Mouse (Mus musculus) MEL (cell line): ENCODE measurements around the gene Trim2.

Experiments
- CTCF ChIP-seq, 3 experiments: IDR thresholded peaks in 2 of 3; conservative IDR thresholded peaks in 1 of 3; 2 replicates each; pipeline ENCODE4 v1.5.1; 2011 to 2012; ENCODE audit warnings: low read length in 3 of 3, low read depth in 2 of 3, mild to moderate bottlenecking in 2 of 3, improper control_type of control experiment in 1 of 3, inconsistent platforms in 1 of 3, mixed read lengths in 1 of 3, moderate library complexity in 1 of 3; ENCODE audit not compliant: control insufficient read depth in 1 of 3, insufficient read depth in 1 of 3, poor library complexity in 1 of 3, severe bottlenecking in 1 of 3
- EP300 ChIP-seq, 2 experiments: IDR thresholded peaks; 2 replicates each; pipeline ENCODE4 v1.6.1; 2011; ENCODE audit warnings: improper control_type of control experiment in 2 of 2, low read length in 2 of 2, low read depth in 1 of 2, mild to moderate bottlenecking in 1 of 2
- POLR2A ChIP-seq, 2 experiments: IDR thresholded peaks; 2 replicates each; pipeline ENCODE4 v1.6.1; 2011 to 2012; ENCODE audit warnings: low read length in 2 of 2, mild to moderate bottlenecking in 2 of 2, control low read depth in 1 of 2, improper control_type of control experiment in 1 of 2, low read depth in 1 of 2, moderate library complexity in 1 of 2; ENCODE audit not compliant: control insufficient read depth in 1 of 2, insufficient read depth in 1 of 2, poor library complexity in 1 of 2

- TF ChIP-seq CTCF (IDR thresholded peaks at IDR 0.05 in 2 of 3, conservative IDR thresholded peaks at IDR 0.05 in 1 of 3; ENCODE audit: control insufficient read depth in 1 of 3, insufficient read depth in 1 of 3, low read depth in 2 of 3, low read length in 3 of 3, poor library complexity in 1 of 3, severe bottlenecking in 1 of 3) (no peak), EP300 (IDR thresholded peaks at IDR 0.05; ENCODE audit: low read depth in 1 of 2, low read length in 2 of 2) (no peak), POLR2A (IDR thresholded peaks at IDR 0.05; ENCODE audit: control insufficient read depth in 1 of 2, insufficient read depth in 1 of 2, low read depth in 1 of 2, low read length in 2 of 2, poor library complexity in 1 of 2) (no peak)
Observed at GRCm38 (mm10) chr3:84293666-84294595, 12.7 kb downstream of the Trim2 start.
